Mouse (Mus musculus): ENCODE data around the gene Nuak1.

The Nuak1 gene

GRCm38 (mm10) chr10:84411122-84412105 is 29.0 kb downstream of the Nuak1 start:
- no peak for DNase-seq (ENCODE audit: low read depth, low spot score)

DNA sequence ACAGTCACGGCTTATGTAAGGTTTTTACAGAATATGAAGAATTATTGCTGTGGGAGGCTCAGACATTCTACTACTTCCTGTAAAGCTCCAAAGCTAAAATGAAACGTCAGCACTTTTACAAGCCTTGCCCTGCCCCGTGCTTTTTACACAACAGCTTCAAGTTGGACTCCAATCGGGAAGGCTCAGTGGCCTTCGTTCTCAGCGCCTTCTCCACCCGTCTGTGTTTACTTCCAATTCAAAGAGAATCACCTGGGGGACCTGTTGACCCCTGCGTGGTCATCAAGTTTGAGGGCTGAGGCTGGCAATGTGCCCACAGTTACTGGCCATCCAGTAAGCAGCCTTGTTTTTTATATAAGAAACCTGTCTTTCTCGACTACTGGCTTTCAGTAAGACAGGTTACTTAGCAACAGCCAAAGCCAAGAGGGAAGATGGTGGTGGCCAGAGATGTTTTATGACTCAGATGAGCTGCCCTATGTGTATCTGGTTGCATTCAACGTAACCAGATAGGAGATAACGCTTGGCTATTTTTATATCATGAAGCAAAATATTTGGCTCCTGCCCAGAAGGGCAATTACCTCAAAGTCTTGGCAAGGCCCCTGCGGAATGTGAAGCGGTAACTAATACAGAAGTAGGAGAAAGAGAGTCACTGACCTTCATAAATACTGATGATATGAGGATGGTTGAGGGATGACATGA is 31.3 kb downstream of the Nuak1 start:
- peak; percentile 87 for DNase-seq (ENCODE audit: low read depth, low spot score)

DNA sequence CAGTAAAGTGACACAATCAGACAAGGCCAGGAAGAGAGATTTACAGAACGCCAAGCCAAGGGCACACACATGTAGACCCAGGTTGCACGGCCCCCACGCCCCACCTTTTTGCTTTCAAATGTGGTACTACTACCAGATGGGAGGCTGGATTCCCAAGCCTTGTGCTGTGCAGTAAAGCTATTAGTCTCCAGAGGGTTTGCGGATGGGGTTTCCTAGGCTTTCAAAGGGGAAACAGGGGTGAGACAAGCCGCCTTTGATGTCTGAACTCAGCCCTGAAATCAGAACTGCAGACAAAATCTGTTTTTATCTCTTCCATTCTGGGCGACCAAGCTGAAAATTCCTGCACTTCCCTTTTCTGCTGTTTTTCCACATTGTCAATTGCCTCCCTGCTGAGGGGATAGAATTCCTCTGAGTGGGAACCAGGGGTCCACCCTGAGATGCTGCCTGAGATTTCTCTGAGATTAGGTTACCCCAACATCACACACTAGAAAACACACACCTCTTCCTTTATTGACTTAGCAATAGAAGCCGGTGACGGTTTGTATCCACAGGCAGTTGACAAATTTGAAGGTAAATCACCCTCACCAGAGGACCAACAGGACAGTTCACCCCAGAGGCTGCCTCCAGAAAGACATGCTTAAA is 35.1 kb downstream of the Nuak1 start:
- no peak for DNase-seq (ENCODE audit: low read depth, low spot score)

GRCm38 (mm10) chr10:84401907-84402371 is 38.5 kb downstream of the Nuak1 start:
- no peak for DNase-seq (ENCODE audit: low read depth, low spot score)

- no peak for DNase-seq (ENCODE audit: low read depth, low spot score)
These were observed 39.2 kb downstream of the Nuak1 start for GRCm38 (mm10) chr10:84401189-84401588.

GRCm38 (mm10) chr10:84400037-84400681 is 40.2 kb downstream of the Nuak1 start:
- no peak for DNase-seq (ENCODE audit: low read depth, low spot score)

DNA sequence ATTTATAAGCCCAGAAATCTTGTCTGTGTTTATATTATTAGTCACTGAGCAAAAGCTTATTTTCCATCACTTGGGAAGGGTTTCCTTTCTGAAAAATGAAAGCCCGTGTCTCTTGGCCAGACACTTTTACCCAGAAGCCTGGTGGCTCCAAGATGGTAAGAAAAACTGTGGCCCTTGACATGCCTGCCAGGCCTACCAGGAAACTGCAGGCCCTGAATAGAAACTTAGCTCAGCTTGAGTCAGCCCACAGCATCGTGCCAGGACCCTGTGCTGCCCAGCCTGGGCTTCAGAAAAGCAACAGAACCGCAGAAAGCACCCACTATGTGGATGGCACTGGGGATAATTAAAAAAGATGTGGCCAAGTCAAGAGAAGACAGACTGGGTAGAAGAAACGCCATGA is 43.1 kb downstream of the Nuak1 start:
- peak; percentile 76 for DNase-seq (ENCODE audit: low read depth, low spot score)

DNA sequence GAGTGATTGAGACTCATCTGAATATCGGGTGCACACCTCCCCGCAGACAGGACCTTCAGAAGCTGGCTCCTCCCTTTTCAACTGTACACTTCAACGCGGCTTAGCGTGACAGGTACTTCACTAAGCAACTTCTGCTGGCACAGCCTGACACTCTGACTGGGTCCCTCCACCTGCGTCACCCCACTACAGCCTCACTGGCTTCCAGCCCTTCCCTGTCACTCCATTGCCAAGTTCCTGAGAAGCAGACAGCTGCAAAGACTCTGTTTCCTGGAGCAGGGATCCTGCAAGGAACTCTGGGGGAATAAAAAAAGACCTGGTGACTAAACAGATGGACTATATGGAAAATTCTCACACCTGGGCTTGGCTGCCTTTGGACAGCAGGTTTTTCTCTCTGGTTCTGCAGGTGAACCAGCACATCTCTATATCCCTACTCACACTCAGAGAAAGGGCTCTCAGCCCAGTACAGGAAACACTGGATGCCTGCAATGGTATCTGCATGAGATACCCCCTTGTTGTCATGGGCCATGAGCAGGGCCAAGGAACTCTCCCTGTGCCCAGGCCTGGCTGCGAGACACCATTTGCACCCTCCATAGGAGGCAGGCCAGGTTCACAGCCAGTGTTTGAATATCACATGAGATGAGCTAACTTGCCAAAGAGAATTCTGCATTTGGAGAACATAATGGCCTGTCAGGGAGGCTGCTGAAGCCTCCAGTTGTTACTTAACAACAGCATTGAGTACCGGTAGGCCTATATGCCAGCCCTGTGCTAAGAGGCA is 44.3 kb downstream of the Nuak1 start:
- peak; percentile 49 for DNase-seq (ENCODE audit: low read depth, low spot score)

- DNase-seq (ENCODE audit: low read depth, low spot score) = no peak
These were observed 45.1 kb downstream of the Nuak1 start for GRCm38 (mm10) chr10:84395259-84395658.

DNA sequence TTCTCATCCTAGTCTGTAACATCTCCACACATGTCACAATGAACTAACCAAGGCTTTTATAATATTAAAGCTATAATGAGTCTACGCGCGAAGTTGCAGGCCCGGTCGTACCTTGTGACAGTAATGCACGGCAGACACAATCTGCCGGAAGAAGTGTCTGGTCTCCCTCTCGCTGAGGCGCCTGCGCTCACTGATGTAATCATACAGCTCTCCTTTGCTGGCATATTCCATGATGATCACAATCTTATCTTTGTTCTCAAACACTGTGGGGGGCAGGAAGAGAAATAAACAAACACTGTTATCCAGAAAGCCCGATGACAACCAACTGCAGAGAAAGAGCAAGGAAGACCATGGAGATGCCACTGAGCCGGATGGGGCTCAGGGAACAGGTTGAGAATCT is 46.5 kb downstream of the Nuak1 start:
- DNase-seq (ENCODE audit: low read depth, low spot score) = no peak

DNA sequence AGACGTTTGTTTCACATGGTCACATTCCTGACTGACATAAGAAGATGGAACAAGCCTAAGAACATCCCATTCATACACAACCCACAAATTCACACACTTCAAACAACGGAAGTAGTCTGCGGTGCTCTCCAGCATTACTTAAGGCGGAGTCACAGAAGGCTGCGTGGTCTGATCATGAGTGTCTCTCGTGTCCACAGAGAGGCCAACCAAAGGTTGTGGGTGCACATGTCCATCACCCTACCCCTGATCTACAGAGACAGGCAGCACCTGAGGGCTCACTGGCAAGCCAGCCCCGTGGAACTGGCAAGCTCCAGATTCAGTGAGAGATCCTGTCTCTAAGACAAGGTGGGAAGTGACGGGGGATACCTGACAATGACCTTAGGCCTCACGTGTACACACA is 47.0 kb downstream of the Nuak1 start:
- DNase-seq (ENCODE audit: low read depth, low spot score) = no peak

DNA sequence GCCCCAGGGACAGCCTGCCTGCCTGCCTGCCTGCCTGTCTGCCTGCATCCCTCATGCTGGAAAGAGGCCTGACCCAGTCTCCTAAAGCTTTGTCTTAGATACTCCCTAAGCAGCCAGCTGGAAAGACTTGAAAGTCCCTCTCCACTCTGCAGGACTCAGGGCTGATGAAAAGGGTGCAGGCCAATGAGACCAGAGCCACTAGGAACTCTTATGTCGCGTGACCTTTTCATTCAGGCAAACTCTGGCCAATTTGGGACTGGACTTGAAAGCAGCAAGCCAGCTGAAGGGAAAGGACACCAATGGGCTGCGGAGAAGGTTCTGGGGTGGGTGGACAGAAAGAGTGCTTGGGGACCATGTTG is 47.7 kb downstream of the Nuak1 start:
- DNase-seq (ENCODE audit: low read depth, low spot score) = no peak

- DNase-seq (ENCODE audit: low read depth, low spot score) = no peak
These were observed 48.2 kb downstream of the Nuak1 start for GRCm38 (mm10) chr10:84392027-84392722.

- no peak for DNase-seq (ENCODE audit: low read depth, low spot score)
These were observed 50.7 kb downstream of the Nuak1 start for GRCm38 (mm10) chr10:84389707-84390106.

GRCm38 (mm10) chr10:84388357-84389141 is 51.8 kb downstream of the Nuak1 start:
- peak; percentile 48 for DNase-seq (ENCODE audit: low read depth, low spot score)

DNA sequence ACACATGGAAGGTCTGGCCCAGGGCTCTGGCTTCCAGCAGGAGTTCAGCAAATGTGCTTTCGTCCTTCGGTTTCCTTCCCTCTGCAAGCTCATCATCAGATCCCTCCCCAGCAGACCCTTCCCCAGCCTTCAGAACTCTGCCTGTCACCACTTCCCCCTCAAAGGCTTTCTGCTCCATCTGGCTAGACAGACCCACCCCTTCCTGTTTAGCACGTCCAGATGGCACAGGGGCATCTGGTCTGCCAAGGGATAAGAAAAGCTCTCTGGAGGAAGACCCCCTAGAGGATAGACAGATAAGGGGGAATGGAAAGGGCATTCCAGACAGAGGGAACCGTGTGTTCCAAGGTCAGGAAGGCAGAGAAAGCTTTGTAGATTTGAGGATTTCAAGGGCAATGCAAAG is 53.1 kb downstream of the Nuak1 start:
- no peak for DNase-seq (ENCODE audit: low read depth, low spot score)

DNA sequence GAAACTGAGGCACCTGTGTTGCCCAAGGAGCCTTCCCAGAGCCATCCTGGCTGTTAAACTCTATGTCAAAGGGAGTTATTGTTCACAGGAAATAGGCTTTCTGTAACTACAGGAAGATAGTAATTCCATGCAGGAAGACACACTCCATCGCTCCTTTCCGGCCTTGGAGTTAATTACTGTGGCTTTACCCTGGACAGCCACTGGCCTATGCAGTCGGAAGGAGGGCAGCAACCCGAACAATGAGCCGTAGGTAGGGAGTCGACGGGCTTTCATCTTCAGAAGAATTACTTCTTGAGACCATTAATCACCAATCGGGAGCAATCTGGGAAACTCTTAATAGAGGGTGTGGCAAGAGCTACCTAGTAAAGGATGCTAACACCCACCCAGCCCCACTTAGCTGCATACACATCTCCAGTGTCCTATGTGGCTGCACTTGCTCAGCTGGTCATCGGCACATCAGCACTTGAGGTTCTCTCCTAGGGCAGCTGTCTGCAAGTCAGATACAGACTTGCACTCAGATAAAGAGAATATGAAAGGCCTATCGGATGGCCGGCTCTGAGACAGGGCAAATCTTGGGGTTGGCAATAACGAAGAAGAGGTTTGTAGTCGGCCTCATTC is 53.7 kb downstream of the Nuak1 start:
- no peak for DNase-seq (ENCODE audit: low read depth, low spot score)

DNA sequence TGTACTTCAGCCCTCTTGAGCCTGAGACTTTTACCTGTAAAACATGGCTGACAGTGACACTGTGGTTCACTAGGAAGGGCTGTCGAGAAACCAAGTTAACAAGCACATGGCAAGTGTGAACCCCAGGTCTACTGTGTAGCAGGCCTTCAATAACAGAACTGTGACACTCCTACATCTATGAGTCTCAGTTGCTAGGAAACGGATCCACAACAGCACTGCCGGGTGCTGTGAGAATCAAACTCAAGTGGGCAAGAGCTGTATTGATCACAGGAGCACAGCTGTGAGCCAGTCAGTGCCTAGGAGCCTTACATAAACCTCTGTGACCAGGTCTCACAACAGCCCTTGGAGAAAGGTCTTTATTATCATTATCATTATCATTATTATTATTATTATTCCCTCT is 54.2 kb downstream of the Nuak1 start:
- no peak for DNase-seq (ENCODE audit: low read depth, low spot score)

DNA sequence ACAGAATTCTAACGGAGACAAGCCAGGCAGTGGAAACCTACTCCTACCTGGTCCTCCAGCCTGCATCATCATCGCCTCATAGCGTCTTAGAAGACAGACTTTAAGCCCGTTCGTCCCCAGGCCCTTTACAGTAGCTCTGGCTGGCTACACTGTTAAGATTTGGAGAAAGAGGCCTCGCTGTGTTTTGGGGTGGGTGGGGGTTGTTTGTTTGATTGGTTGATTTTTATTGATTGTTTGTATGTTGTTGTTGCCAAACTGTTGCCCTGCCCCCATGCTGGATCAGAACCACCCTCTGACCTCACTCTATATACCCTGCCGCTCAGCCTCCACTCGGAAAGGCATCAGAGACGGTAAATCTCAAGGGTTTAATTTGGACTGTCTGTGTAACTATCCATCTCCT is 55.6 kb downstream of the Nuak1 start:
- DNase-seq (ENCODE audit: low read depth, low spot score) = no peak

All from skeletal muscle tissue, adult 2 months (tissue).